Mouse (Mus musculus): ENCODE results near the gene Grm5.

Grm5 gene

DNA sequence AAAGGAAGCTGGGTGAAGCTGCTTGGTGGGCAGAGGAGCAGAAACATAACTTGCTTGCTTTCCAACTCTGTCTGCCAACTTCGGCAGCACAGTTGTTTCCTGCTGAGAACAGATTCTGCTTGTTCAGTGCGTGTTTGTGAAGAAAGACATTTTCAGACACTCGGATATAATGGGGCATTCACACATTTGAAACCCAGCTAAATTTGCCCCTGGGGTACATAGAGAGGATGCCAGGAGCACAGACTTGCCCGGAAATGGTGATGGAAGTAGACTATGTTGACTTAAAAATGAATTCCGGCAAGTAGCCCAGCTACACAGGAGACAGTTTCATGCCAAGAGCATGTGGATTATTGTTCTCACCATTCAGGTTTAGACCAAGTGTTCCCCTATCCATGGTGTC lies 342.0 kb downstream of the Grm5 start:
- no peak for DNase-seq

DNA sequence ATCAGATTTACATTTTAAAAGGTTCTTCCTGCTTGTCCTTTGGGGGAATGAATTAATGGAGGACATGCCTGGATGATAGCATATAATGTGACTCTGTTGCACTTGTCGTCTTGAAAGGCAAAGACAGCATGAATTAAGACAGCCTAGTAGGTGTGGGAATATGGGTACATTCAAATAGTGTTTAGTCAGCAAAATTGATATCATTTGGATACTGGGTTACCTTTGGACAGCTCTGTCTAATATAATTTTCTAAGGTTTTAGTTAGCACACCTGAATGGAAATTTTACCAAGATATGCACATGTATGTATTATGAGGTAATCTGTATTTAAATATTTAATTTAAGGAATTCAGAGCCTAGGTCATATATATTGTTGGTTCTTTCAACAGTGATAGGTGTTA lies 353.4 kb downstream of the Grm5 start:
- DNase-seq, result no peak

DNA sequence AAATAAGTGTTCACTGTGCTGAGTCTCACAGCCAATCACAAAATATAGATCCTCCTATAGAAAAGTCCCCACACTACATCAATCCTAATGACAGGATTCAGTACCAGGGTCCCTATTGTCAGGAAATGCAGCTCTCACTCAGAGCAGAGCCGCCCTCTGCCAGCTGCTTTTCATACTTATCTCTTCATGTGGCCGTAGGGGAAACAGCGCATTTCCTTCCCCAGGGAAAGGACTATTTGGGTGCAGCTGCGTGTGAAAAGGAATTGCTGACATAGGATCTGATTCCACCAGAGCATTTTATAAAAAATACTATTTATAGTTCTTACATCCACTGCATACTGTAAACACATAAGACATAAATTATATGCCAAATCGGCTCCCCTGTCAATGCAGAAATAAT lies 354.3 kb downstream of the Grm5 start:
- no peak for DNase-seq

DNA sequence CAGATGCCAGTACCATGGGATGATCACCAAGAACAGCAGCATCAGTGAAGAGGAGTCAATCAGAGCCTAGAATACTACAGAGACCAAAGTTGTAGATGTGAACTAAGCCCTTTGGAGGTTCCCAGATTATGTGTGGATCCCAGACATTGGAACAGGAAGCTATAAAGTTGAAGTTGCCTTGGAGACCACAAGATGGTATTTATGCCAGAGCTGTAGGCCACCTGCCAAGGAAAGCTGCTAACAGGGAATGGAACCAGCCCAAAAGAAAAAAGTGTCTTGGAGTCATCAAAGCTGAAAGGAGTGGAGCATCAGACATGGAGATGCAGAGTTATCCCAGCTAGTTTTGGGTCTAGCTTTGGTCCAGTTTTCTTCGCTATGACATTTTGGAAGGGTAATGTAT lies 366.2 kb downstream of the Grm5 start:
- DNase-seq, result no peak

DNA sequence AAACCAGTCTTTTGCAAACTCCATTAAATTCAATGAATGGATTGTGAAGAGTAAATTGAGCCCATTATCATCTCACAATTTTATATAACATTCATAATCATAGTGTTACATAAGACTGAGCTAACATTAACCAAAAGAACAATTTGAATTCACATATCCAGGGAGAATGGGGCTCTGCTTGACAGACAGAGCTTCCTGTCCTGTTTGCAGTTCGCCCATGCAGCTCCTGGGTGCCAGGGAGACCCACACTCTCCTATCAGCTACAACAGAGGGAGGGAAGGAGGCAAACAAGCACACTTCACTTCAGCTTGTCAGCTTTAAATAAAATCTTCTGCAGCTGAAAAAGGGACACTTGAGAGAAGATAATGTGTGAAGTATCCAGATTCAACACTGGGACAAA lies 389.2 kb downstream of the Grm5 start:
- DNase-seq, result no peak

DNA sequence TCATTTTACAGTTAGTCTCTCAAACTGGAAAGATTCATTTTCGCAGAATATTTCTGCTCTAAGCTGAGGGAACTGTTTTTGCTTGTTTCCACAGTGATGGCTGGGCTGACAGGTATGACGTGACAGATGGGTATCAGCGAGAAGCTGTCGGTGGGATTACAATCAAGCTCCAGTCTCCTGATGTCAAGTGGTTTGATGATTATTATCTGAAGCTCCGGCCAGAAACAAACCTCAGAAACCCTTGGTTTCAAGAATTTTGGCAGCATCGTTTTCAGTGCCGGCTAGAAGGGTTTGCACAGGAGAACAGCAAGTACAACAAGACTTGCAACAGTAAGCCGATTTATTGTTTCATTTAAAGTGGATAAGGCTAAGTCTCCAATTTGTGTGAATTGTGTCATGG lies 391.1 kb downstream of the Grm5 start:
- no peak for DNase-seq

DNA sequence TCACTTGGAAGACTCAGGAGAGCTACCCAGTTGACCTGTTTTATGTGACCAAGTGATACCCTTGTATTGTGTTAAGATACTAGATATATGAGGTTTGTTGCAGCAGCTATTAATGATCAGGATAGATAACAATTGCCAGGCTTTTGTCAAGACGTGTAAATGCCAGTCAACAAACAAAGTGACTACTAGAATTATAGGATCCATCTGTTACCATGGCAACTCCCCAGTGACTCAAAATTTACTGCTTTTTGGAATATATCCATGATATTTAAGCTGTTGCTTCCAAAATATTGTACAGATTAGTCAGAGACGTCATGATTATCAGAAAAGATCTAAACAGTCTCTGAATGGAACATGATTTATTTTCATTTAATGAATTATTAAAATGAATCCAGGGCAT lies 399.5 kb downstream of the Grm5 start:
- DNase-seq, result no peak

DNA sequence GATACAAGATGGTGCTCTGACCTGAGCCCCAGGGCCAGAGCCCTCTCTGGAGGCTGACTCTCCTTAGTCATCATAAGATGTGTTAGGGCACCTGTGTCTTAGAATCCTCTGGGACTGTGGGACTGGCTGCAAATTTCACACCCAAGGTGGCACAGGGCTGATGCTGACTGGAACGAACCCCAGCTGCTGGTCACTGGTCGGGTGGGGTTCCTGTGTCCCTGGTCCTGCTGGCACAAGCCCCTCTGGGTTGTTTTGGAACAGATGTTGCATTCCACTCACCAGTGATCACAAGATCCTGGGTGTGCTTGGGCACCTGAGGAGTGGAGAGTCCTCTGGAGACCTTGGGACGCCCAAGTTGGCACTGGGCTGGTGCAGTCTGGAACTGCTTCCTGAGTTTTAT lies 430.5 kb downstream of the Grm5 start:
- DNase-seq, result no peak

DNA sequence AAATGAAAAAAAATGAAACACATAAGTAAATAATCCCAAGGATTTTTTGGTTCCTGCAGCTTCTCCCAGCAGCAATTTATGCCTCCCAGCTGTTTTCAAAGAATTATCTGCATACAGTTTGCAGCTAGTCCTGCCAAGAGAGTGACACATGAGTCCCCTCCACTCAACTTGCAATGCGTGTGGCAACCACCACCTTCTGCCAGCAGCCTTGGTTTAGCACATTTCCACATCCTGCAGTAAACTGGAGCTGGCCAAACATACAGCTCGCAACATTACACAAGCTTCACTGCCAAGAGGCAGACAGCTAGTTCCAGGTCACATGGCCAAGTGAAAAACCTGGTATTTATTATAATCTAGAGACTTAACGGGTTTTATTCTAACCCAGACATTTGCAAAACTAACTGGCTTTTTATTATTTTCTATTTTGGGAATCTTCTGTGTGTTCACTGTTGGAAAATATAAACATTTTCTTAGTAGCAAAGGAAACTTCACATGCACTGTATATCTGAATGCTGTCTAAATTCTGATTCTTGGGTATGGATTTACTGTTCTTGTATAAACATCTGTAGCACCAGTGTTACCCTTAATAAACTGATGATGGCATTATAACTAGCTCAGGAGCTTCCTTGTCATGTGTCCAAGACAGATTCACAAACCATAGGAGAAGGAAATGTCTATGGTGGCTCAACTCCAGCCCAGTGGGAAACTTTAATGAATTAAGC lies 443.6 kb downstream of the Grm5 start:
- DNase-seq, result peak; percentile 8 to 16

DNA sequence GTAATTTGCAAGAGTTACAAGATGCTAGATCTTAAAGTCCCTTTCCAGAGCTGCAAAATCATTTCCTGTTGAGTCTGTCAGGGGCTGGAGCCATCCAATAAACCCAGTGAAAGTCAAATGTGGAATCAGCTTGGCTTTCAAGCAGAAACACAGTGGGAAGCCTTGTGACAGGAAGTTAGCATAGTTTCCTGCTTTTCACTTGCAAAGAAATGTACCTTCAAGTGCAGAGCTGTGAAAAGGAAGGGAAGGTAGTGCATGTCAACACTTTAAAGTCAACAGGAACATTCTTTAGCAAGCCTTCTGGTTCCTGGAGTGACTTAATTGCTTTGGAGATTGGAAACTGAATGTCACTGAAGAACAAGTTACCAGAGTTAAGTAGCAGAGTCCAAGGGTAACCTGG lies 463.4 kb downstream of the Grm5 start:
- no peak for DNase-seq

DNA sequence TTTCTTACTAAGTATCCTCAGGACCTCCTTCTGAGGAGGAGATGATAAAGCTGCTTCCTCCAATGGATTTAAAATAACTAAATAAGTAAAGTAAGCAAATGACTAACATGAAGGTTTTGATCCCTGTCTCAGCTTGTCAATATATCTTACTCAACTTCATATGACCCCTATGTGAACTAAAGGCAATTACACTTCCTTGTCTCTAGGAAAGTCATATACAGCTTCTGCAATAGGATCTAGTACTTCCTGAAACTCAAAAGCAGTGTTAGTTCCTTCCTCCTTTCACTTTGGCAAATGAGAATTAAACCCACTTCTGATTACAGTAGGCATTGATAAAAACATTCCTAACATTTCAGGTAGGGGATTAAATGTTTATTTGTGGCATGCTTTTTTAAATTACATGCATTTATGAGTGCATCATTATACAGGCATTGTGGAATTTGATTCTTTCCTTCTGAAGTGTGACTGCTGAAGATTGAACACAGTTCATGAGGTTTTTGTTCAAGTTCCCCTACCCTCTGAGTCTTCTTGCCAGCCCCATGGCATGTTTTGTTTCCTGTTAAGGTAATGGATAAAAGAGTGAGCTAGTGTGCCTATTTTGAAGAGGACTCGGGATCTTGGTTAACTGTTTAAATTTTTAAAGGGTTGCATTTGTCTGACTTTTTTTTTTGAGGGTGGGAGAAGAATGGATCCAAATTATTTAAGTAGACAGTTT lies 470.4 kb downstream of the Grm5 start:
- no peak for DNase-seq

DNA sequence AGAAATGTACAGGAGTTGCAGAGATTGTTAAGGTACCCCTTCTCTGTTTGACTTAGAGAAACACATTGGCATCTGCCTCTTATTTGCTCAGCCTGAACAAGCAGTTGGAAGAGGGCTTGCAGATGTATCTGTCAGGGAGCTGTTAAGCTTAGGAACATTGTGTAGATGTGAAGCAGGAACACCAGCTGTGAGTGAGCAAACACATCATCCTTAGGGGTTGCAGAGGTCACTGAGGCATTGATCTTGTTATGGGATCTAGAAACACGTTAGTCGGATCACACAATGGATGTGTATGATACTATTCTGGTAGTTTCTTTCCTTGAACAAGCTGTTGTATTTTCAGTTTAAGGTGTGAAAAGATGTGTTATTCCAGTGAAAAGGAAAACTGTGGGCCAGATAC lies 472.5 kb downstream of the Grm5 start:
- DNase-seq, result no peak

DNA sequence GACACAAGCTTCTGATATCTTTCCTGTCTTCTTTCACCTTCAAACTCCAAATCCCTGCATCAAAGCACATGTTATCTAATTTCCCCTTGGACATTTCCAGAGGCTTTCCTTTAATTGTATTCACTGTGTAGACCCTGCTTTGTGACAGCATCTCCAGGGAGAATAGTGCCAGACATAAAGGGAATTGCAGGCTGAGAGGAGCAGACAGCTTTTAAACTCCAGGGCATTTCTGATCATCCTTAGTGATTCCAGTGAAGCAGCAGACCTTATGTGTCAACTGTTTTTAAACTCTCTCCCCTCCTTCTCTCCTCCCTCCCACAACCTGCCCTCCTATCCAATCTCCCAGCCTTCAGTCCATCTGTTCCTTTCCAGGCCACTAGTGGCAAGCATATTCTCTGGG lies 507.1 kb downstream of the Grm5 start:
- DNase-seq, result no peak

DNA sequence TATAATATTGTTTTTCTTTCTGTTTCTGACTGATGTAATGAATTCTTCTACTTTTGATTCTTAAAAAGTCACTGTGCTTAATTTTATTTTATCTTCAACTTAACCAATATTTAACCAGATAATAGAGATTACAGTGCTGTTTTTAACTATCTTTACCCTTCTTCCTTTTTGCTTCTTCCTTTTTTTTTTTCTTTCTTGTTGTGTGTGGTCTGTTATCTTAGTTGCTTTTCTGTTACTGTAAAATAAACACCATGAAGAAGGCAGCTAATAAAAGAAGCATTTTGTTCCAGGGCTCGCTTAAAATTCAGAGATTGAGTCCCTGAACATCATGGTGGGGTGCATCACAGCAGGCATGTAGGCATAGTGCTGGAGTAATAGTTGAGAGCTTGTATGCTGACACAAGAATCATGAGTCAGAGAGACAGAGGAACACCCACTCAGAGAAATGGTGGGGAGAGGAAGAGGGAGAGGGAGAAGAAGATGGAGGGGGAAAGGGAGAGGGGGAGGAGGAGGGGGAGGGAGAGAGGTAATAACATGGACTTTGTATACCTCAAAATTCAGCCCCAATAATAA lies 512.7 kb downstream of the Grm5 start:
- no peak for DNase-seq

DNA sequence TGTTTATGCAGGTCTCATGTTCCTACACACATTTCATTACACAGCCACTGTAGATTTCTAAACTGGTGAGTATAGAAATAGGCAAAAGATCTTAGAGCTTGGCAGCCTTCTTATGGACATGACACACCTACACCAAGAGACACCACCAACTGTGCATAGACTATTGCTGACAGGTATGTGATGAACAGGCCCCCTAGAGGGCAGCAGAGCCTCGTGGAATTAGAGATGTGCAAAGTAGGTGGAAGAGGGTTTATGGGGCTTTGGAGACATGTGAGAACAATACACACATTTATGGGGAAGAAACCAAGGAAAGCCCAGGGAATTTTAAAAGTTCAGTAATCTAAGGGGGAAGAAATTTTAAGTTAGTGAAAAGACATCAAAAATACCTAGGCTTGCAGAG lies 513.7 kb downstream of the Grm5 start:
- peak; percentile 59 to 71 for DNase-seq

DNA sequence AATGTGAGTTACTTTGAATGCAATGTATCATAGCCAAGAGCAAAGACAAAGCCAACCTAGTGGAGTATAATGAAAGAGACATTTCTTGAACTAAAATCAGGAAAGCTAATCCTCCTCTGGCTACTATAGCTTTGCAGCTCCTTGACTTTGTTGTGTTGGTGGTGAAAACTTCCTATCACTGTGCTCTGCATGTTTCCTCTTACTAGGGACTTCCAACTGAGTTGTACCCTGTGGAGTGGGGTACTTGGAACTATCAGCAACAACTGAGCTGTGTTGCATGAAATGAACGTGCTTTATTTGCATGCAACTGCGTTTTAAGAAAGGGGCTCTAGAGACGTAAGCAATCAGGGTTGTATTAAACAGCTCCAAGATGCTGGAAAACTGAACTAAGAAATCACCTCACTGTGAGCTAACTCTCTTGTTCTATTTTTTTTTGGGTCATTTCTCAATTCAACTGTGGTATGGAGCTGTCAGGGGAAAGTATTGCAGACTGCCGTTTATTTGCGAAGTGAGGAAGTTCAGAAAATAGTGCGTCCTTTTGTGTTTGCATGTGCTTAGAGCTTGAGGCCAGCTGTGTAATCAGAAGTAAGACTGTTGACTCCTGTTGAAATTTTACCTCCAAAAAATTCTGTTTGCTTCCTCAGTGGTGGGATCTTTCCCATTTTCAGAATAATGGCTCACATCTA lies 532.9 kb downstream of the Grm5 start:
- no peak for DNase-seq

DNA sequence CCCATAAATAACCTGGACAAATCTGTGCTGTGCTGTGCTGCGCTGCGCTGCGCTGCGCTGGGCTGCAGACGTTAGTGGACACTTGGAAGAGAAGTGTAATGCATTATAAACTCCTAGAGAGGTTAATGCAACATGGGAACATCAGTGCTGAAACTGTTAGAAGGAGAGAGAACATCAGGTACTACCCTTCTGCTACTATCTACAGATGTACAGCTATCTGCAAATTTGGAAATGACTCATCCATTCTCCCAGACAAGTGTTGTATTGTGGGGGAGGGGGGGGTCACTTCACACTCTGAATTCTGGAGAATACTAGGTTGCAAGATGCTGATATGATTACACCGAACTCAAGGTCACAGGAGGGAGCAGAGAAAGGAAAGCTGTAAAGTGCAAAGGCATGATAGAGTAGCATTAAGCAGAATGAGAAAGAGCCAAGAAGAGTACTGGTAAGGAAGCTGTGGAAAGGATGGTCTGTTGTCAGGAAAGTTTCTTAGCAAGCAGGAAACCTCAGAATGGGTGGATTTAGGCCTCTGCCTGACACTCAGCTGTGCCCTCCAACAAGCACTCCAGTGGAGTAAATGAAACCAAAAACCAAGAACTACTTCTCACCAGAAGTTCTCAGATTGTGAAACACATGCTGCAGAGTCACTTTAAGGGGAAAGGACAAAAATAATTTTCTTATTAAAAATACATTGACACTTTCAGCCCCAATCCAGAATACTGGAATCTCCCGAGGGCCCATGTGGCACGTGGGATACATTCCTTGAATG lies 544.3 kb downstream of the Grm5 start:
- peak in 1 of 2 experiments; percentile 10 for DNase-seq

DNA sequence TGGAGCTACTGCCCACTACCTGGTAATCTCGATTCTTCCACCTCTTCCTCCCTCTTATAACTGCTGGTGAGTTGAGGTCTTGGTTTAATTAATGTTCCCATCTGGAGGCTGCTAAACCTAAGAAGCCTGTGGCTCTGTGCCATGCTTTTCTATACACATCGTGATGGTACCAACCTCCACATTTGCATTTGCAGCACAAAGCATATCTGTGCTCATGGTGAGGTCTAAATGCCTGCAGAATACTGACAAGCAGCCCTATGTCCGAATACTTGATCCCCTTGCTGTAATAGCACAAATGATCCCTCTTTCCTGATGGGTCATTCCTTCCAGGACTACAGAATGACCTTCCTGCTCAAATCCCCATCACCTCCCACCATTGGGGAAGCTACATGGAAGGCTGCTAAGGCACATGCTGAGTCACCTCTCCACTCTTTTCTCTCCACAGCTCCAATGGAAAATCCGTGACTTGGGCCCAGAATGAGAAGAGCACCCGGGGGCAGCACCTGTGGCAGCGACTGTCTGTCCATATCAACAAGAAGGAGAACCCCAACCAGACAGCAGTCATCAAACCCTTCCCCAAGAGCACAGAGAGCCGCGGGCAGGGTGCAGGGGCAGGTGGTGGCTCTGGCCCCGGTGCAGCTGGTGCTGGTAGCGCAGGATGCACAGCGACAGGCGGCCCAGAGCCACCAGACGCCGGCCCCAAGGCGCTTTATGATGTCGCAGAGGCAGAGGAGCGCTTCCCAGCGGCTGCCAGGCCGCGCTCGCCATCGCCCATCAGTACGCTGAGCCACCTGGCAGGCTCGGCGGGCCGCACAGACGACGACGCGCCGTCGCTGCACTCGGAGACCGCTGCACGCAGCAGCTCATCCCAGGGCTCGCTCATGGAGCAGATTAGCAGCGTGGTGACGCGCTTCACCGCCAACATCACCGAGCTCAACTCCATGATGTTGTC lies 545.8 kb downstream of the Grm5 start:
- peak; percentile 2 to 3 for DNase-seq

DNA sequence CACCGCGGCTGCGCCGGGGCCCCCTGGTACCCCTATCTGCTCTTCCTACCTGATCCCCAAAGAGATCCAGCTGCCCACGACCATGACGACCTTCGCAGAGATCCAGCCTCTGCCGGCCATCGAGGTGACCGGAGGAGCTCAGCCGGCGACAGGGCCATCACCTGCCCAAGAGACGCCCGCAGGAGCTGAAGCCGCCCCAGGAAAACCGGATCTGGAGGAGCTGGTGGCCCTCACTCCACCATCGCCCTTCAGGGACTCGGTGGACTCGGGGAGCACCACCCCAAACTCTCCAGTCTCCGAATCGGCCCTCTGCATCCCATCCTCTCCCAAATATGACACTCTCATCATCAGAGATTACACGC lies 546.5 kb downstream of the Grm5 start:
- DNase-seq, result no peak

DNA sequence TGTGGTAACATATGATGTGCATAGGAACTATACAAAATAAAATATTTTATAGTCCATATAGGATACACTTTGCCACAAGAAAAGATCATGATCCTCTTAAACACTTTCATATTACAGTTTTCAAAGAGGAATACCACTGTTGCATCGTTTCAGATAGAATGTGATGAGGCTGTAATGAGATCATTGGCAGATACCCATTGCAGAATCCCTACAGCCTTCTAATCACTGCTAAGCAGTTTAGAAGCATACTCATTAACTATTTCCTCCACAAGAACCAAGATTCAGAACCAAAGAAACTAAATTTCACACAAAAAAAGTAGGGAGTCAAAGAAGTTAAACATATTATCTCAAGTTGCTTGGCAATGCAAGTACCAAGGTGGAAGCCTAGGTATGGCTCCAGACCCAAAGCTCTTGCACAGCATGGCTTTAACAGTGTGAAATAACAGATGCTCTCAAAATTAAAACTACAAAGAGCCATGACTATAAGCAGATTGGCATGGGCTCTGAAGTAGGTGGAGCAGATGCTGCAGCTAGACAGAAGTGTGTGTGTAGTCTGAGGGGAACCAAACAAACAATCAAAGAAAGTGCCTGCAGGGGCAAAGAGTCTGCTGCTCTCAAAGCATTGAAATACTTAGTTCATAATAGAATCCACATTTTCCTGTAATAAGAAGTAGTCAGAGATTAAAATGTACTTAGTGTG lies 575.7 kb downstream of the Grm5 start:
- no peak for DNase-seq

DNA sequence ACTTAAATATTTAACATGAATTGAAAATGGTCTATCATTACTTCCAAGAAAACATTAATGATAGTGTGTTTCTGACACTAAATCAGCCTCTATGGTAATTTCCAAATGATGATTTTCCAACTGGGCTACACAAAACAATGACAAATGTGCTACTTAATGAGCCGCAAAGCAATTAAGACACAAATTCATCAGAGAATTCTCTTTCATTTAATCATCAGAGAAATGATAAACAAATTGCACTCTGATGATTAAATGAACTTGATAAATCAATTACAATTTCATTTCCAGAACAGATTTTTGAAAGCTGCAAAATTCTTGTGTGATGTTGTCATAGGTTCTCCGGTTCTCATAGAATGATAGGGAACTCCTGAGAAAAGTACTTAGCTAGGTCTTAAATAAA lies 577.6 kb downstream of the Grm5 start:
- no peak for DNase-seq

All from lung, adult 18-20 months (tissue).